Mouse (Mus musculus): ENCODE measurements around the gene Slc2a13. TPM values are rescaled to one million over a fixed set of nuclear protein-coding genes. Genes with fewer than 3 reads are reported as not detected.
A peak's percentile ranks its signal among the peaks of the same experiment; 100 is the strongest.

Slc2a13 gene
- polyA plus RNA-seq, 1 experiment from 2014 or later: 1.9 TPM

GRCm38 (mm10) chr15:91526876-91527275 lies 46.2 kb downstream of the Slc2a13 start:
- Histone ChIP-seq H3K9me3 (replicated peaks; ENCODE audit: low read length) (no peaks in the 10 kb centered on the region), H3K4me2 (ENCODE audit: low read length) (no peak overlapping the region), H3K4me3 (replicated peaks; ENCODE audit: low read depth, low read length) (no peak overlapping the region), H3K27ac (no peak overlapping the region), H3K27me3 (ENCODE audit: insufficient read depth, low read length) (no peaks in the 10 kb centered on the region), H3K36me3 (ENCODE audit: insufficient read depth, low read length) (no peaks in the 10 kb centered on the region), H3K4me1 (replicated peaks; ENCODE audit: insufficient read depth, low read length) (no peaks in the 10 kb centered on the region), H3K9ac (ENCODE audit: low read depth, low read length) (no peak overlapping the region)
- DNase-seq (ENCODE audit: low spot score) (no peak), ATAC-seq (replicated peaks; ENCODE audit: low FRiP score, low read depth) (no peak)
- no peak for TF ChIP-seq CTCF (IDR thresholded peaks at IDR 0.05; ENCODE audit: low read depth)
- WGBS: 93% methylated on average over 2 of the region's 2 CpGs

GRCm38 (mm10) chr15:91526166-91526565 lies 46.9 kb downstream of the Slc2a13 start:
- Histone ChIP-seq H3K27ac (no peak overlapping the region), H3K9me3 (replicated peaks; ENCODE audit: low read length) (no peaks in the 10 kb centered on the region), H3K9ac (ENCODE audit: low read depth, low read length) (no peak overlapping the region), H3K4me3 (replicated peaks; ENCODE audit: low read depth, low read length) (no peak overlapping the region), H3K36me3 (ENCODE audit: insufficient read depth, low read length) (no peaks in the 10 kb centered on the region), H3K4me2 (ENCODE audit: low read length) (no peak overlapping the region), H3K4me1 (replicated peaks; ENCODE audit: insufficient read depth, low read length) (no peaks in the 10 kb centered on the region), H3K27me3 (ENCODE audit: insufficient read depth, low read length) (no peaks in the 10 kb centered on the region)
- ATAC-seq (replicated peaks; ENCODE audit: low FRiP score, low read depth) (no peak), DNase-seq (ENCODE audit: low spot score) (no peak)
- WGBS: 90% methylated on average over 3 of the region's 3 CpGs
- TF ChIP-seq CTCF (IDR thresholded peaks at IDR 0.05; ENCODE audit: low read depth): no peak

GRCm38 (mm10) chr15:91524451-91524850 lies 48.6 kb downstream of the Slc2a13 start:
- ATAC-seq (replicated peaks; ENCODE audit: low FRiP score, low read depth) (no peak), DNase-seq (ENCODE audit: low spot score) (no peak)
- 82% methylated on average over 10 of the region's 10 CpGs for WGBS
- no peak for TF ChIP-seq CTCF (IDR thresholded peaks at IDR 0.05; ENCODE audit: low read depth)
- Histone ChIP-seq H3K27ac (no peak overlapping the region), H3K9ac (ENCODE audit: low read depth, low read length) (no peak overlapping the region), H3K4me1 (replicated peaks; ENCODE audit: insufficient read depth, low read length) (no peaks in the 10 kb centered on the region), H3K4me3 (replicated peaks; ENCODE audit: low read depth, low read length) (no peak overlapping the region), H3K36me3 (ENCODE audit: insufficient read depth, low read length) (no peaks in the 10 kb centered on the region), H3K9me3 (replicated peaks; ENCODE audit: low read length) (no peaks in the 10 kb centered on the region), H3K4me2 (ENCODE audit: low read length) (no peak overlapping the region), H3K27me3 (ENCODE audit: insufficient read depth, low read length) (no peaks in the 10 kb centered on the region)

- no peaks in the 10 kb centered on the region for H3K9me3 ChIP-seq (replicated peaks; ENCODE audit: low read length)
- no peak overlapping the region for H3K9ac ChIP-seq (ENCODE audit: low read depth, low read length)
- no peaks in the 10 kb centered on the region for H3K36me3 ChIP-seq (ENCODE audit: insufficient read depth, low read length)
- 58% methylated on average over 6 of the region's 6 CpGs for WGBS
- DNase-seq (ENCODE audit: low spot score) (no peak), ATAC-seq (replicated peaks; ENCODE audit: low FRiP score, low read depth) (no peak)
- H3K4me2 ChIP-seq (ENCODE audit: low read length): no peak overlapping the region
- TF ChIP-seq CTCF (IDR thresholded peaks at IDR 0.05; ENCODE audit: low read depth): no peak
- H3K4me3 ChIP-seq (replicated peaks; ENCODE audit: low read depth, low read length): no peak overlapping the region
- no peak overlapping the region for H3K27ac ChIP-seq
- no peaks in the 10 kb centered on the region for H3K27me3 ChIP-seq (ENCODE audit: insufficient read depth, low read length)
- no peaks in the 10 kb centered on the region for H3K4me1 ChIP-seq (replicated peaks; ENCODE audit: insufficient read depth, low read length)
Observed at GRCm38 (mm10) chr15:91503291-91503690, 69.8 kb downstream of the Slc2a13 start.

GRCm38 (mm10) chr15:91502661-91503060 lies 70.4 kb downstream of the Slc2a13 start:
- no peak overlapping the region for H3K4me2 ChIP-seq (ENCODE audit: low read length)
- no peak overlapping the region for H3K9ac ChIP-seq (ENCODE audit: low read depth, low read length)
- H3K9me3 ChIP-seq (replicated peaks; ENCODE audit: low read length): no peaks in the 10 kb centered on the region
- peak; percentile 82 for DNase-seq (ENCODE audit: low spot score)
- 10% methylated on average over 1 of the region's 1 CpGs for WGBS
- H3K36me3 ChIP-seq (ENCODE audit: insufficient read depth, low read length): no peaks in the 10 kb centered on the region
- H3K27ac ChIP-seq: no peak overlapping the region
- no peak for TF ChIP-seq CTCF (IDR thresholded peaks at IDR 0.05; ENCODE audit: low read depth)
- H3K4me3 ChIP-seq (replicated peaks; ENCODE audit: low read depth, low read length): no peak overlapping the region
- H3K27me3 ChIP-seq (ENCODE audit: insufficient read depth, low read length): no peaks in the 10 kb centered on the region
- no peaks in the 10 kb centered on the region for H3K4me1 ChIP-seq (replicated peaks; ENCODE audit: insufficient read depth, low read length)
- ATAC-seq (replicated peaks; ENCODE audit: low FRiP score, low read depth): no peak

- no peak for DNase-seq (ENCODE audit: low spot score)
- no peak overlapping the region for H3K9ac ChIP-seq (ENCODE audit: low read depth, low read length)
- WGBS: 72% methylated on average over 9 of the region's 9 CpGs
- H3K4me3 ChIP-seq (replicated peaks; ENCODE audit: low read depth, low read length): no peak overlapping the region
- no peaks in the 10 kb centered on the region for H3K36me3 ChIP-seq (ENCODE audit: insufficient read depth, low read length)
- H3K9me3 ChIP-seq (replicated peaks; ENCODE audit: low read length): no peaks in the 10 kb centered on the region
- no peak overlapping the region for H3K4me2 ChIP-seq (ENCODE audit: low read length)
- H3K4me1 ChIP-seq (replicated peaks; ENCODE audit: insufficient read depth, low read length): no peaks in the 10 kb centered on the region
- H3K27me3 ChIP-seq (ENCODE audit: insufficient read depth, low read length): no peaks in the 10 kb centered on the region
- H3K27ac ChIP-seq: no peak overlapping the region
- no peak for TF ChIP-seq CTCF (IDR thresholded peaks at IDR 0.05; ENCODE audit: low read depth)
- ATAC-seq (replicated peaks; ENCODE audit: low FRiP score, low read depth): no peak
Observed at GRCm38 (mm10) chr15:91502235-91502634, 70.8 kb downstream of the Slc2a13 start.

- H3K4me3 ChIP-seq (replicated peaks; ENCODE audit: low read depth, low read length): no peak overlapping the region
- no peak overlapping the region for H3K9ac ChIP-seq (ENCODE audit: low read depth, low read length)
- no peak for DNase-seq (ENCODE audit: low spot score)
- no peaks in the 10 kb centered on the region for H3K36me3 ChIP-seq (ENCODE audit: insufficient read depth, low read length)
- no peaks in the 10 kb centered on the region for H3K4me1 ChIP-seq (replicated peaks; ENCODE audit: insufficient read depth, low read length)
- no peaks in the 10 kb centered on the region for H3K9me3 ChIP-seq (replicated peaks; ENCODE audit: low read length)
- H3K27ac ChIP-seq: no peak overlapping the region
- ATAC-seq (replicated peaks; ENCODE audit: low FRiP score, low read depth): no peak
- no peaks in the 10 kb centered on the region for H3K27me3 ChIP-seq (ENCODE audit: insufficient read depth, low read length)
- WGBS: 73% methylated on average over 4 of the region's 4 CpGs
- no peak overlapping the region for H3K4me2 ChIP-seq (ENCODE audit: low read length)
- TF ChIP-seq CTCF (IDR thresholded peaks at IDR 0.05; ENCODE audit: low read depth): no peak
Observed at GRCm38 (mm10) chr15:91495014-91495413, 78.0 kb downstream of the Slc2a13 start.
